Mouse (Mus musculus) myocyte (in vitro differentiated cells): ENCODE results near the gene Hoxd8. TPM values are rescaled to one million over a fixed set of nuclear protein-coding genes. Genes with fewer than 3 reads are reported as not detected.

Experiments
- H3K27me3 ChIP-seq: one replicate; pipeline ENCODE4 v1.6.1; 2011; ENCODE audit not compliant: control insufficient read depth, insufficient read depth, insufficient read length
- H3K36me3 ChIP-seq: one replicate; pipeline ENCODE4 v1.6.1; 2011; ENCODE audit not compliant: control insufficient read depth, insufficient read depth
- H3K4me2 ChIP-seq: one replicate; pipeline ENCODE4 v1.6.1; 2011; ENCODE audit warnings: low read depth, control low read depth
- H3K4me3 ChIP-seq: one replicate; pipeline ENCODE4 v1.5.1; 2011; ENCODE audit warnings: mild to moderate bottlenecking, control low read depth, moderate library complexity
- H3K79me2 ChIP-seq: one replicate; pipeline ENCODE4 v1.6.1; 2011; ENCODE audit not compliant: control insufficient read depth, insufficient read depth
- H3ac ChIP-seq: one replicate; pipeline ENCODE4 v1.6.1; 2011; ENCODE audit not compliant: control insufficient read depth, insufficient read length
- CEBPB ChIP-seq: IDR thresholded peaks from 2 replicates; pipeline ENCODE4 v1.6.1; 2011; ENCODE audit warnings: mild to moderate bottlenecking, moderate library complexity; ENCODE audit not compliant: poor library complexity, insufficient read depth, severe bottlenecking
- E2F4 ChIP-seq: IDR thresholded peaks from one replicate; pipeline ENCODE4 v1.6.1; 2011; ENCODE audit warnings: mild to moderate bottlenecking, control low read depth, moderate library complexity; ENCODE audit not compliant: insufficient read depth
- MAX ChIP-seq: IDR thresholded peaks from one replicate; pipeline ENCODE4 v1.6.1; 2011; ENCODE audit warnings: low read depth, mild to moderate bottlenecking, control low read depth
- MYOD1 ChIP-seq, 3 experiments: IDR thresholded peaks; one replicate each; pipeline ENCODE4 v1.6.1; 2011; ENCODE audit warnings: control low read depth in 2 of 3, low read depth in 2 of 3, mild to moderate bottlenecking in 2 of 3, moderate library complexity in 1 of 3; ENCODE audit not compliant: insufficient read length in 2 of 3, control insufficient read depth in 1 of 3
- MYOG ChIP-seq, 3 experiments: IDR thresholded peaks; one replicate each; pipeline ENCODE4 v1.6.1; 2011; ENCODE audit warnings: control low read depth in 2 of 3, low read depth in 2 of 3, mild to moderate bottlenecking in 2 of 3; ENCODE audit not compliant: insufficient read length in 2 of 3, control insufficient read depth in 1 of 3, insufficient read depth in 1 of 3
- POLR2A ChIP-seq: IDR thresholded peaks from one replicate; pipeline ENCODE4 v1.6.1; 2011; ENCODE audit warnings: low read depth, mild to moderate bottlenecking, control low read depth, moderate library complexity; ENCODE audit not compliant: insufficient read length
- POLR2AphosphoS2 ChIP-seq: IDR thresholded peaks from one replicate; pipeline ENCODE4 v1.6.1; 2011; ENCODE audit warnings: low read depth, control low read depth; ENCODE audit not compliant: insufficient read length
- REST ChIP-seq: IDR thresholded peaks from one replicate; pipeline ENCODE4 v1.6.1; 2011; ENCODE audit warnings: mild to moderate bottlenecking, control low read depth, moderate library complexity; ENCODE audit not compliant: insufficient read depth, insufficient read length
- SRF ChIP-seq: IDR thresholded peaks from one replicate; pipeline ENCODE4 v1.6.1; 2011; ENCODE audit warnings: low read depth; ENCODE audit not compliant: control insufficient read depth, insufficient read length
- TCF12 ChIP-seq: IDR thresholded peaks from one replicate; pipeline ENCODE4 v1.6.1; 2011; ENCODE audit warnings: mild to moderate bottlenecking, control low read depth; ENCODE audit not compliant: poor library complexity, insufficient read depth, severe bottlenecking
- TCF3 ChIP-seq: IDR thresholded peaks from one replicate; pipeline ENCODE4 v1.6.1; 2011; ENCODE audit warnings: low read depth, control low read depth; ENCODE audit not compliant: insufficient read length
- USF1 ChIP-seq: IDR thresholded peaks from one replicate; pipeline ENCODE4 v1.6.1; 2011; ENCODE audit warnings: low read depth, mild to moderate bottlenecking, control low read depth, moderate library complexity
- polyA plus RNA-seq: library from polyadenylated mRNA; unstranded; fragments of >200 nt; fragmentation: generic; extraction: Trizol; gene quantifications from one replicate; pipeline ENCODE4 v1.2.1, GENCODE M21; 2012; ENCODE audit warnings: missing spikeins

Hoxd8 gene
- polyA plus RNA-seq, 1 experiment: not detected

DNA sequence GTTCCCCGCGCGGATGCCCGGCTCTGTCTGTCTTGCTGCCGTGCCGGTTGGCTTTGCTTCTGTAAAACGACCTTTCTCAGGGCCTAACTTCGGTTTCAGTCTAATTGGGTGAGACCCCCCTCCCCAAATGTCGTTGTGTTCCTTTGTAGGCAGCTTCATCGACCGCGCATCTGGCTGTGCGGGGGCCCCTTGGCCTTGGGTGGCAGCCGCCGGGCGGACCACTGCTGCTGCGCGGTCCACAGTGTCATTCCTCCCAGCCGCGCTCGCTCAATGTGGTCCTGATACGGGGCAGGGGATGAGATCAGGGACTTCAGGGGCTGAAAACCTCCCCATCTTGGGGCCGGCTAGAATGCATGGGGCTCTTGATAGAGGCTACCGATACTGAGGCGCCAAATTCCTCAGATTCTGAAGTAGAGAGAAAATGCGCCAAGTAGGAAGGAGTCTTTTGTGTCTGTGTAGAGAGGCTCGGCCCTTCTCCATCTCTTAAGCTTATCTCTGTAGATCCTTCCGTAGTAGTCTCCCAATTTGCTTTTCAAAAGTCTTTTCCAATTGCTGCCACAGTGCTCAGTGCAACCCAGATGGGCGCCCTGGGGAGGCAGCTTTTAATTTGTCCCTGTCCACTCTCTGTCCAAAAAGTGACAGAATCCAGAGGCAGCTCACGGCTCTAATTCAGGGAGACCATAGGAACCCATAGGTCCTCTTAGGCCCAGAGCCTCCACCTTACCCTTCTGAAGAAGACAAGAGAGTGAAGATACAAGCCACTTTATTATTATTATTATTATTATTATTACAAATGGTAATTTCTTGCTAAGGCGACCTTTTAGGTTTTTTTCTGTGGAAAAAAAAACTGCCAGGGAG, 16.5 kb upstream of the Hoxd8 start:
- H3K4me2 ChIP-seq: no peak overlapping the region

GRCm38 (mm10) chr2:74688795-74689573, 15.4 kb upstream of the Hoxd8 start:
- no peak overlapping the region for H3K4me3 ChIP-seq
- H3K27me3 ChIP-seq: peaks cover 59% of the 10 kb centered on the region
- TF ChIP-seq USF1 (no peak), MYOG (IDR thresholded peaks at IDR 0.05; ENCODE audit: control insufficient read depth in 1 of 3, insufficient read depth in 1 of 3, insufficient read length in 2 of 3, low read depth in 2 of 3) (no peak), MYOD1 (IDR thresholded peaks at IDR 0.05; ENCODE audit: control insufficient read depth in 1 of 3, insufficient read length in 2 of 3, low read depth in 2 of 3) (no peak), POLR2A (no peak), TCF3 (no peak), TCF12 (no peak), REST (no peak), CEBPB (no peak), MAX (no peak), E2F4 (no peak), POLR2AphosphoS2 (no peak), SRF (no peak)

More for the DNA sequence above, 16.5 kb upstream of the Hoxd8 start:
- Histone ChIP-seq H3K27me3 (peaks cover 48% of the 10 kb centered on the region), H3K79me2 (no peaks in the 10 kb centered on the region), H3K36me3 (no peaks in the 10 kb centered on the region), H3K4me3 (no peak overlapping the region), H3ac (no peak overlapping the region)
- TF ChIP-seq MAX: no peak
- TF ChIP-seq REST: no peak
- no peak for TF ChIP-seq TCF12
- TF ChIP-seq POLR2AphosphoS2: no peak
- no peak for TF ChIP-seq TCF3
- TF ChIP-seq MYOG (IDR thresholded peaks at IDR 0.05; ENCODE audit: control insufficient read depth in 1 of 3, insufficient read depth in 1 of 3, insufficient read length in 2 of 3, low read depth in 2 of 3): no peak
- no peak for TF ChIP-seq CEBPB

GRCm38 (mm10) chr2:74689574-74690337, 14.7 kb upstream of the Hoxd8 start:
- no peak overlapping the region for H3ac ChIP-seq
- H3K4me3 ChIP-seq: no peak overlapping the region
- no peak overlapping the region for H3K4me2 ChIP-seq
- H3K27me3 ChIP-seq: peaks cover 63% of the 10 kb centered on the region
- TF ChIP-seq E2F4 (no peak), MAX (no peak), MYOG (IDR thresholded peaks at IDR 0.05; ENCODE audit: control insufficient read depth in 1 of 3, insufficient read depth in 1 of 3, insufficient read length in 2 of 3, low read depth in 2 of 3) (no peak), POLR2A (no peak)
- no peaks in the 10 kb centered on the region for H3K79me2 ChIP-seq
- H3K36me3 ChIP-seq: no peaks in the 10 kb centered on the region

More at GRCm38 (mm10) chr2:74688795-74689573, 15.4 kb upstream of the Hoxd8 start:
- no peaks in the 10 kb centered on the region for H3K79me2 ChIP-seq
- H3ac ChIP-seq: no peak overlapping the region
- H3K4me2 ChIP-seq: no peak overlapping the region
- no peaks in the 10 kb centered on the region for H3K36me3 ChIP-seq

DNA sequence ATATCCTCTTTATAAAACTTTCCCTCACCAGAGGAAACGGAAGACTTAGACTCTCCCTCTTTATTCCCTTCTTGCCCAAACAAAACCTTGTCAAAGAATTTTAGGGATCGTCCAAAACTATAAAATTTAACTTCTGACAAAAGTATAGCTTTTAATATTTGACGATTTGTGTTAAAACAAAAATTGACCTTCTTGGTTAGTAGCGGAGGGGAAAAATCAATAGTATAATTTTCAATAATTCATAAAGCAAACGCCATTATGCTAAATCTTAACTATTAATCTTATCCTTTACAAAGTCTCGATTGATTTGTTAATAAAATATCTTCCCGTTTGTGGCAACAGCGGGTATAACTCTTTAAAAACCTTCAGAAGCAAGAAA, 14.1 kb upstream of the Hoxd8 start:
- peaks cover 64% of the 10 kb centered on the region for H3K27me3 ChIP-seq
- no peak overlapping the region for H3K4me2 ChIP-seq
- H3K4me3 ChIP-seq: no peak overlapping the region
- no peaks in the 10 kb centered on the region for H3K79me2 ChIP-seq
- no peak overlapping the region for H3ac ChIP-seq
- TF ChIP-seq REST (no peak), MAX (no peak), USF1 (no peak), MYOD1 (IDR thresholded peaks at IDR 0.05; ENCODE audit: control insufficient read depth in 1 of 3, insufficient read length in 2 of 3, low read depth in 2 of 3) (no peak), CEBPB (no peak), POLR2A (no peak), SRF (no peak), TCF12 (no peak), E2F4 (no peak), MYOG (IDR thresholded peaks at IDR 0.05; ENCODE audit: control insufficient read depth in 1 of 3, insufficient read depth in 1 of 3, insufficient read length in 2 of 3, low read depth in 2 of 3) (no peak), TCF3 (no peak), POLR2AphosphoS2 (no peak)
- H3K36me3 ChIP-seq: no peaks in the 10 kb centered on the region
